Mouse (Mus musculus): Measurements from ENCODE around the gene Cdc42ep1.

- TF ChIP-seq CTCF (IDR thresholded peaks at IDR 0.05; ENCODE audit: low read depth) (no peak), EP300 (IDR thresholded peaks at IDR 0.05; ENCODE audit: low read depth) (no peak)
Measured at GRCm38 (mm10) chr15:78899740-78900584, 57.5 kb downstream of the Cdc42ep1 start, which contains the start of gene Sh3bp1.
